Mouse (Mus musculus): Measurements from ENCODE around the gene Catsperd.

- TF ChIP-seq CTCF (IDR thresholded peaks at IDR 0.05; ENCODE audit: low read depth), result no peak
- no peak for TF ChIP-seq EP300 (IDR thresholded peaks at IDR 0.05; ENCODE audit: low read depth)
Observed at GRCm38 (mm10) chr17:56655311-56655710, 27.4 kb downstream of the Catsperd start.
